Comparison of ENCODE assay signal across 22 mouse cellular contexts in the genomic region with DNA sequence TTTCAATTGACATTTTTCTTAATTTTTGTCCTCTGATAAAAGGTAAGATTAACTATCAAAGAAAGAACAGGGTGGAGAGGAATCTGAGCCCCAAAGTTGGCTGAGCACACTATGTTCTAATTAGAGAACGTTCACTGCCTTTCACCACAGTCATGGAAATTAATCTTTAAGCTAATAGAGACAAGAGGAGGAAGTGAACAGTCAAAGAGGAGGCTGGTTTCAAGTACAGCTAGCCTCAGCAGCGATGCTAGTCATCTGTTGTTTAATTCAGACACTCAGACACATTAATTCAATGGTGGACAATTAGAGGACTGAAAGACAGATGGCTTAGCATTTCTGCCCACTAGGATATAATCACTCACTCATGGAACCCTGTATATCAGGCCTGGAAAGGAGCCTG.
DNase-seq lines count a peak whose midpoint lies in the region; ATAC-seq lines count a peak whose summit lies in the region.
"Had no signal": no experiment of that assay in that cellular context is flagged by ENCODE, and none has a peak within 500 bp of the region (broad histone marks: within the 10 kb centered on the region; RNA-seq: fewer than 3 reads in every experiment).

No protein-coding gene starts in this region.

- no peaks in the 10 kb centered on the region for H3K36me3 ChIP-seq in forebrain, embryonic 14.5 days (ENCODE audit: control insufficient read depth, insufficient read depth, low read length)
- no peaks in the 10 kb centered on the region for H3K36me3 ChIP-seq in forebrain, embryonic 11.5 days (ENCODE audit: control insufficient read depth, insufficient read depth, low read length)
- no peaks in the 10 kb centered on the region for H3K36me3 ChIP-seq in kidney, embryonic 14.5 days (ENCODE audit: control insufficient read depth, insufficient read depth, low read length)
- H3K36me3 ChIP-seq: heart, embryonic 15.5 days; hindbrain, embryonic 15.5 days; limb, embryonic 12.5 days; liver, embryonic 13.5 days had no signal

- no peak overlapping the region for H3K9ac ChIP-seq in forebrain, embryonic 14.5 days (ENCODE audit: low read length)
- H3K9ac ChIP-seq in forebrain, embryonic 11.5 days (ENCODE audit: low read length), result no peak overlapping the region
- no peak overlapping the region for H3K9ac ChIP-seq in kidney, embryonic 14.5 days (ENCODE audit: low read depth, low read length)
- H3K9ac ChIP-seq: heart, embryonic 15.5 days; hindbrain, embryonic 15.5 days; limb, embryonic 12.5 days; liver, embryonic 13.5 days; lung, embryonic 14.5 days had no signal

- H3K4me1 ChIP-seq in forebrain, embryonic 14.5 days (ENCODE audit: control insufficient read depth, insufficient read depth, low read length), result no peaks in the 10 kb centered on the region
- H3K4me1 ChIP-seq in forebrain, embryonic 11.5 days (replicated peaks; ENCODE audit: control insufficient read depth, insufficient read depth, low read length), result no peaks in the 10 kb centered on the region
- H3K4me1 ChIP-seq in kidney, embryonic 14.5 days (ENCODE audit: control insufficient read depth, insufficient read depth, low read length), result no peaks in the 10 kb centered on the region
- H3K4me1 ChIP-seq: heart, embryonic 15.5 days; hindbrain, embryonic 15.5 days; liver, embryonic 13.5 days had no signal

- peak; percentile 61; the same call in 1 of the 2 replicates for ATAC-seq in forebrain, embryonic 14.5 days
- no peak; the same call in 1 of the 2 replicates for ATAC-seq in forebrain, embryonic 11.5 days (replicated peaks; ENCODE audit: low FRiP score)
- no peak for ATAC-seq in kidney, embryonic 14.5 days (ENCODE audit: low FRiP score, low TSS enrichment)
- ATAC-seq: CD4-positive, CD25-positive, alpha-beta regulatory T cell, adult 4 months; midbrain, embryonic 16.5 days had no signal

- no peak overlapping the region for H3K4me3 ChIP-seq in forebrain, embryonic 14.5 days (ENCODE audit: low read depth, low read length)
- H3K4me3 ChIP-seq in forebrain, embryonic 11.5 days (ENCODE audit: low read depth, low read length), result no peak overlapping the region
- H3K4me3 ChIP-seq in kidney, embryonic 14.5 days (ENCODE audit: low read length), result no peak overlapping the region
- H3K4me3 ChIP-seq: gastrocnemius, adult 2 months; heart, embryonic 15.5 days; hindbrain, embryonic 15.5 days; limb, embryonic 12.5 days; liver, embryonic 13.5 days; myocyte had no signal

- no peak overlapping the region for H3K4me2 ChIP-seq in forebrain, embryonic 14.5 days (ENCODE audit: low read length)
- H3K4me2 ChIP-seq in forebrain, embryonic 11.5 days (ENCODE audit: low read depth, low read length, severe bottlenecking), result no peak overlapping the region
- no peak overlapping the region for H3K4me2 ChIP-seq in kidney, embryonic 14.5 days (replicated peaks; ENCODE audit: low read depth, low read length)
- H3K4me2 ChIP-seq: heart, embryonic 15.5 days; hindbrain, embryonic 15.5 days; limb, embryonic 12.5 days; liver, embryonic 13.5 days; lung, embryonic 14.5 days had no signal

- H3K27me3 ChIP-seq in forebrain, embryonic 14.5 days (replicated peaks; ENCODE audit: control insufficient read depth, insufficient read depth, low read length), result no peaks in the 10 kb centered on the region
- H3K27me3 ChIP-seq in forebrain, embryonic 11.5 days (ENCODE audit: control insufficient read depth, insufficient read depth, low read length), result no peaks in the 10 kb centered on the region
- no peaks in the 10 kb centered on the region for H3K27me3 ChIP-seq in kidney, embryonic 14.5 days (ENCODE audit: control insufficient read depth, insufficient read depth, low read length)
- H3K27me3 ChIP-seq: heart, embryonic 15.5 days; hindbrain, embryonic 15.5 days; limb, embryonic 12.5 days; liver, embryonic 13.5 days had no signal

- peak; percentile 61 for DNase-seq in forebrain, embryonic 14.5 days (ENCODE audit: low spot score)
- no peak for DNase-seq in forebrain, embryonic 11.5 days (ENCODE audit: low spot score)
- DNase-seq in kidney, postnatal 36 days, result peak; percentile 37 to 49
- DNase-seq in testis, postnatal 14 days (ENCODE audit: low spot score), result peak; percentile 6
- DNase-seq in testis, postnatal 10 days (ENCODE audit: low spot score), result no peak
- DNase-seq in adrenal gland, adult (ENCODE audit: inconsistent age in 2 of 2, low spot score in 1 of 2), result no peak
- DNase-seq: adrenal gland, adult 2 months; cerebellum, adult 18-20 months; gastrocnemius, adult 2 months; heart, postnatal 36 days; kidney, postnatal 4 days; liver, embryonic 13.5 days; lung, embryonic 14.5 days; right cerebral cortex, postnatal 14 days; thymus, postnatal 14 days had no signal

- no peaks in the 10 kb centered on the region for H3K9me3 ChIP-seq in forebrain, embryonic 14.5 days (replicated peaks; ENCODE audit: control insufficient read depth, low read length)
- no peaks in the 10 kb centered on the region for H3K9me3 ChIP-seq in forebrain, embryonic 11.5 days (ENCODE audit: control insufficient read depth, low read length)
- no peaks in the 10 kb centered on the region for H3K9me3 ChIP-seq in kidney, embryonic 14.5 days (ENCODE audit: control insufficient read depth, low read length)
- H3K9me3 ChIP-seq: heart, embryonic 15.5 days; hindbrain, embryonic 15.5 days; limb, embryonic 12.5 days; liver, embryonic 13.5 days had no signal

- 6% methylated on average over 2 of the region's 2 CpGs for WGBS in forebrain, embryonic 14.5 days
- 35% methylated on average over 2 of the region's 2 CpGs for WGBS in forebrain, embryonic 11.5 days
- WGBS in kidney, embryonic 14.5 days, result 34% methylated on average over 2 of the region's 2 CpGs

- no peak overlapping the region for H3K27ac ChIP-seq in forebrain, embryonic 14.5 days (ENCODE audit: low read depth, low read length)
- H3K27ac ChIP-seq in forebrain, embryonic 11.5 days (ENCODE audit: low read depth, low read length), result no peak overlapping the region
- no peak overlapping the region for H3K27ac ChIP-seq in kidney, embryonic 14.5 days (ENCODE audit: low read depth, low read length)
- H3K27ac ChIP-seq: gastrocnemius, adult 2 months; heart, embryonic 15.5 days; hindbrain, embryonic 15.5 days; limb, embryonic 12.5 days; liver, embryonic 13.5 days had no signal

Comparison
In these comparisons a context has a peak if more than half of its experiments do, and no peak if none do; other contexts are left out.
1. DNase-seq: peak in forebrain, embryonic 14.5 days (single experiment), kidney, postnatal 36 days (2 of 2) and testis, postnatal 14 days (single experiment); none in forebrain, embryonic 11.5 days (single experiment), testis, postnatal 10 days (single experiment) and adrenal gland, adult (0 of 2).